Mouse (Mus musculus): ENCODE data around the gene Galnt17.

DNA sequence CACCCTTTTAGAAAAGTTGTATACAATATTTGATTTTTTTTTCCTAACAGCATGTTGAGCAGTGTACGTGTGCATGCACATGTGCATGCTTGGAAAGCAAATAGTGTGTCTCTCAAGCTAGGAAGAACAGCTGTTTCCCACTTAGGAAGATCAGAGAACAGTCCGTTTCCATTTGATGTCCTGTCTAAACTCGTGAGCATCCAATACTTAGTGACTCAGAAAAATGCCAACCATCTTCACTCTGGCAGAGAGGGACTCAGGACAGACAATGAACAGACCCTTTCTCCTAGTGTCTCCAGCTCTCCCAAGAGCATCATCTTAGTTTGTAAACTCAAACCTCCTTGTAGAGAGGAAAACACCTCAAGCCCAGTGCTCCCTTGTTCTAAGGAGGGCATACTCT, 116.0 kb downstream of the Galnt17 start:
- TF ChIP-seq EP300 (IDR thresholded peaks at IDR 0.05; ENCODE audit: insufficient read depth, low read depth, low read length): no peak
- TF ChIP-seq CTCF (IDR thresholded peaks at IDR 0.05): no peak
- no peak for TF ChIP-seq POLR2A (IDR thresholded peaks at IDR 0.05; ENCODE audit: insufficient read depth, low read depth, low read length)
